Mouse (Mus musculus): ENCODE data around the gene Cdkal1.

DNA sequence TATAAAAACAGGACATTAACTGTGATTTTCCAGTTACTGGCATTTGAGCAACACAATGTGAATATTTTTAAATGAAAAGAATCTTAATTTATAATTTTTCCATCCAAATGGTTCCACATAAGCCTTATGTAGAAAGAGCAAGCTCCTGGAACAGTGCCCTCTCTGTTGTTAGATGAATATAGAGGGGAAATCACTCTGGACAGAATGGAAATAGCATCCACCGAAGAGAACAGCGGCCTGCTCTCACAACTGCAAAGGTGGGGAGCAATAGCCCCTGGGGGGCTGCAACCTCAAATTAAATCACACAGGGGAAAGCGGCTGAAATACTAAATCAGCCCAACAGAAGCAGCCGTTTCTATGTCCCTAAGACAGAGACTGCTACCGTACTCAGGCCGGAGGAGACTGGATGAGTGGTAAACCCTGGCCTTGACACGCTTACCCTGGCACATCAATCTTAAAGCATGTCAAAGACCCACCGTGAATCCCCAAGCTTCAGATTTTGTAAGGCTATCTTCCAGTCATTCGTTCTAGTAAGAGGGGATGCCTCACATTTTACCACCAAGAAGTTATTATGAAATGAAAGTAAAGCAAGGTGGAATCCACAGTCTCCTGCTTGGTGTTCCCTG is 300.2 kb downstream of the Cdkal1 start:
- TF ChIP-seq CTCF (conservative IDR thresholded peaks at IDR 0.05; ENCODE audit: low read length): no peak
- no peak for TF ChIP-seq POU5F1 (IDR thresholded peaks at IDR 0.05; ENCODE audit: borderline replicate concordance, low read length)

Data from E14TG2a.4 (cell line).